Mouse (Mus musculus) heart, postnatal 36 days (tissue): ENCODE data around the gene Plekha8. TPM values are rescaled to one million over a fixed set of nuclear protein-coding genes. Genes with fewer than 3 reads are reported as not detected.

Experiments
- DNase-seq, 2 experiments: peaks; one replicate each; pipeline ENCODE4 v3.0.0; 2021 to 2022
- intact Hi-C: fragments of 180-260 bp; cut with DNase I; formaldehyde crosslinking; loops from one replicate; pipeline ENCODE4 v1.15.1; 2025
- total RNA-seq, 2 experiments: library from RNA; stranded (reverse); gene quantifications; 2 replicates each; pipeline ENCODE4 v1.2.3; 2021

Gene Plekha8
- total RNA-seq, 2 experiments from 2014 or later, result 8.7 to 9.3 TPM

- intact Hi-C loops, result loop anchor here (2.0 kb wide), 1 partner anchor 42 kb away; no protein-coding TSS in a partner anchor
- DNase-seq, result no peak
Observed at GRCm38 (mm10) chr6:54628381-54628780, 33.5 kb downstream of the Plekha8 start.

- intact Hi-C loops, result loop anchor here (2.0 kb wide), 1 partner anchor 43 kb away; no protein-coding TSS in a partner anchor
- no peak for DNase-seq
Observed at GRCm38 (mm10) chr6:54629734-54630133, 34.8 kb downstream of the Plekha8 start.

- peak; percentile 18 to 32 for DNase-seq
- intact Hi-C loops, result no loop called here
Observed at GRCm38 (mm10) chr6:54631462-54631861, 36.6 kb downstream of the Plekha8 start.

- no peak for DNase-seq
- intact Hi-C loops, result no loop called here
Observed at GRCm38 (mm10) chr6:54639877-54640276, 45.0 kb downstream of the Plekha8 start.

- DNase-seq, result no peak
- intact Hi-C loops, result no loop called here
Observed at GRCm38 (mm10) chr6:54641953-54642352, 47.0 kb downstream of the Plekha8 start.

GRCm38 (mm10) chr6:54643181-54643580 is 48.3 kb downstream of the Plekha8 start:
- intact Hi-C loops, result no loop called here
- no peak for DNase-seq

GRCm38 (mm10) chr6:54655471-54656095 is 60.7 kb downstream of the Plekha8 start:
- intact Hi-C loops, result no loop called here
- peak; percentile 27 to 60 for DNase-seq

GRCm38 (mm10) chr6:54657861-54658260 is 63.0 kb downstream of the Plekha8 start:
- intact Hi-C loops, result no loop called here
- DNase-seq, result no peak

GRCm38 (mm10) chr6:54669868-54670267 is 75.0 kb downstream of the Plekha8 start:
- DNase-seq, result no peak
- intact Hi-C loops, result no loop called here

GRCm38 (mm10) chr6:54672901-54673300 is 78.0 kb downstream of the Plekha8 start:
- no peak for DNase-seq
- intact Hi-C loops, result no loop called here

- no peak for DNase-seq
- intact Hi-C loops, result loop anchor here (2.0 kb wide), 1 partner anchor 85 kb away; the partner anchor contains the start of gene Plekha8
Observed at GRCm38 (mm10) chr6:54679686-54680085, 84.8 kb downstream of the Plekha8 start.

GRCm38 (mm10) chr6:54680891-54681745 is 86.2 kb downstream of the Plekha8 start, which contains the start of gene Mturn:
Gene Mturn (plus strand): TSS chr6:54681624.
- intact Hi-C loops, result loop anchor here (2.0 kb wide), 1 partner anchor 86 kb away; the partner anchor contains the start of gene Plekha8
- peak; percentile 99 for DNase-seq

- no peak for DNase-seq
- intact Hi-C loops, result loop anchor here (2.0 kb wide), 1 partner anchor 87 kb away; the partner anchor contains the start of gene Plekha8
Observed at GRCm38 (mm10) chr6:54681746-54682428, 87.0 kb downstream of the Plekha8 start.

- intact Hi-C loops, result no loop called here
- DNase-seq, result no peak
Observed at GRCm38 (mm10) chr6:54684085-54684484, 89.2 kb downstream of the Plekha8 start.

GRCm38 (mm10) chr6:54685103-54685502 is 90.2 kb downstream of the Plekha8 start:
- DNase-seq, result no peak
- intact Hi-C loops, result no loop called here

GRCm38 (mm10) chr6:54685716-54686395 is 90.9 kb downstream of the Plekha8 start:
- intact Hi-C loops, result no loop called here
- DNase-seq, result no peak

- no peak for DNase-seq
Observed at GRCm38 (mm10) chr6:54686946-54687737, 92.2 kb downstream of the Plekha8 start.

GRCm38 (mm10) chr6:54688467-54689323 is 93.8 kb downstream of the Plekha8 start:
- DNase-seq, result no peak
- intact Hi-C loops, result no loop called here

More at GRCm38 (mm10) chr6:54686946-54687737, 92.2 kb downstream of the Plekha8 start:
- intact Hi-C loops, result no loop called here
